Mouse (Mus musculus): ENCODE measurements around the gene St8sia1. TPM values are rescaled to one million over a fixed set of nuclear protein-coding genes. Genes with fewer than 3 reads are reported as not detected.

St8sia1 gene
- total and polyA plus RNA-seq, 3 experiments, result 0.01 TPM; not detected in 2

DNA sequence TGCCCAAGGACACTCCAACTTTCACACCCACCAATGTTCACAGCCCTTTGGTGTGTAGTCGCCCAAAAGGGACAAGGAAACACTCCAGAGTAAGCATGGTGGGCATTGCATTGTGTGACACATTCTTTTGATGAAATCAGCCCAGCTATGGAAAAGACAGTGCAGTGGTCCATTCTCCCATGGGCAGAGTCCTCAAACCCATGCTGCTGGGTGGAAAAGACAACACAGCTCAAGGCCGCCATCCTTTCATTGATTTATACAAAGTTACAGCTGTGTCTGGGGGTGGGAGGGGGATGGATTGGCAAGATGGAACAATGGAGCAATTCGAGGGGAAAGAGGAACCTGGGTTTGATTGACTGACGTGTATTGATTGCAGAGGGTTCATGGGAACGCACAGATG lies 151.3 kb downstream of the St8sia1 start:
- DNase-seq (ENCODE audit: low read depth, low spot score), result no peak
- Histone ChIP-seq H3K9ac (ENCODE audit: control insufficient read depth, low read depth, low read length, poor library complexity, severe bottlenecking) (no peak overlapping the region), H3K36me3 (ENCODE audit: control insufficient read depth in 1 of 2, insufficient read depth in 2 of 2, low read length in 2 of 2) (peaks cover 0 to 15% of the 10 kb centered on the region in 2 experiments; a peak in 2 of 4 replicates), H3K27ac (ENCODE audit: control insufficient read depth, low read depth, low read length) (no peak overlapping the region), H3K79me2 (ENCODE audit: control insufficient read depth, insufficient read depth, low read length, poor library complexity) (no peaks in the 10 kb centered on the region), H3K27me3 (ENCODE audit: control insufficient read depth in 1 of 2, insufficient read depth in 2 of 2, low read length in 2 of 2) (no peaks in the 10 kb centered on the region), H3K4me3 (ENCODE audit: control insufficient read depth in 1 of 2, insufficient read depth in 1 of 2, low read depth in 2 of 2, low read length in 2 of 2) (no peak overlapping the region), H3K4me1 (ENCODE audit: control insufficient read depth in 1 of 2, insufficient read depth in 2 of 2, low read length in 2 of 2) (peaks cover 4 to 25% of the 10 kb centered on the region in 2 experiments), H3K9me3 (replicated peaks; ENCODE audit: insufficient read depth, low read length) (no peaks in the 10 kb centered on the region)
- TF ChIP-seq MYB (IDR thresholded peaks at IDR 0.05; ENCODE audit: low read depth, low read length) (no peak), MAFK (IDR thresholded peaks at IDR 0.05; ENCODE audit: borderline replicate concordance, low read depth, low read length) (no peak), RCOR1 (IDR thresholded peaks at IDR 0.05; ENCODE audit: low read depth, low read length) (no peak), SMC3 (IDR thresholded peaks at IDR 0.05; ENCODE audit: low read depth, low read length) (no peak), GABPA (IDR thresholded peaks at IDR 0.05; ENCODE audit: low read depth, low read length) (no peak), EP300 (IDR thresholded peaks at IDR 0.05; ENCODE audit: low read depth in 1 of 2, low read length in 2 of 2) (no peak)

DNA sequence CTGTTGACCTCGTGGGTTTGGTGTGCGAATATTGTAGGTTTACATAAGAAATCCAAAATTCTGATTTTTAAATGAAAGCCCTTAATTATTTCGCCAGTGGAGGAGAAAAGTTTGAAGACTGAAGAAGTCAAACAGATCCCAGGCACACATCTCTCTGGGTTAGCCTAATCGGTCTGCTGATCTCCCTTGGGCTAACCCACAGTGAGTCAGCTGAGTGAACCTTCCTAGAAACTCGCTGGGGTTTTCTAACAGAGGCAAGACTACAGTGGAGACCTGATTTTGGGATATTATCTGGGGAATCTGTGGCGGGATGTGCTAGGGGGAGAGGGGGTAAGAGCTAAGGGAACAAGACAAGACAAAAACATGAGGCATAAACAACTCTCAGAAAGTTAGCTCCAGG lies 154.0 kb downstream of the St8sia1 start:
- Histone ChIP-seq H3K27ac (ENCODE audit: control insufficient read depth, low read depth, low read length) (peak overlapping the region; percentile 48; the same call in 1 of the 2 replicates), H3K79me2 (ENCODE audit: control insufficient read depth, insufficient read depth, low read length, poor library complexity) (no peaks in the 10 kb centered on the region), H3K9me3 (replicated peaks; ENCODE audit: insufficient read depth, low read length) (no peaks in the 10 kb centered on the region), H3K4me3 (ENCODE audit: control insufficient read depth in 1 of 2, insufficient read depth in 1 of 2, low read depth in 2 of 2, low read length in 2 of 2) (peak overlapping the region in 1 of 2 experiments; percentile 31; a peak in 1 of 4 replicates), H3K27me3 (ENCODE audit: control insufficient read depth in 1 of 2, insufficient read depth in 2 of 2, low read length in 2 of 2) (no peaks in the 10 kb centered on the region), H3K36me3 (ENCODE audit: control insufficient read depth in 1 of 2, insufficient read depth in 2 of 2, low read length in 2 of 2) (peaks cover 0 to 28% of the 10 kb centered on the region in 2 experiments; a peak in 2 of 4 replicates), H3K9ac (ENCODE audit: control insufficient read depth, low read depth, low read length, poor library complexity, severe bottlenecking) (no peak overlapping the region), H3K4me1 (ENCODE audit: control insufficient read depth in 1 of 2, insufficient read depth in 2 of 2, low read length in 2 of 2) (peaks cover 7 to 33% of the 10 kb centered on the region in 2 experiments)
- TF ChIP-seq ELF1 (IDR thresholded peaks at IDR 0.05; ENCODE audit: low read depth, low read length) (no peak), SIN3A (IDR thresholded peaks at IDR 0.05; ENCODE audit: low read length) (peak; percentile 21; the same call in 1 of the 2 replicates), POLR2A (IDR thresholded peaks at IDR 0.05; ENCODE audit: control insufficient read depth in 1 of 2, insufficient read depth in 1 of 2, low read depth in 1 of 2, low read length in 2 of 2, poor library complexity in 1 of 2) (no peak), ETS1 (IDR thresholded peaks at IDR 0.05; ENCODE audit: low read depth, low read length) (peak; percentile 78), GATA1 (IDR thresholded peaks at IDR 0.05; ENCODE audit: low read depth, low read length) (peak; percentile 90), RCOR1 (IDR thresholded peaks at IDR 0.05; ENCODE audit: low read depth, low read length) (peak; percentile 80; the same call in 1 of the 2 replicates), MYC (IDR thresholded peaks at IDR 0.05; ENCODE audit: low read depth, low read length) (0 out of 2 replicates have a peak, but pooled peaks have one; percentile 32), EP300 (IDR thresholded peaks at IDR 0.05; ENCODE audit: low read depth in 1 of 2, low read length in 2 of 2) (peak; percentile 20 to 55; a peak in 2 of 4 replicates)
- DNase-seq (ENCODE audit: low read depth, low spot score), result peak; percentile 61

DNA sequence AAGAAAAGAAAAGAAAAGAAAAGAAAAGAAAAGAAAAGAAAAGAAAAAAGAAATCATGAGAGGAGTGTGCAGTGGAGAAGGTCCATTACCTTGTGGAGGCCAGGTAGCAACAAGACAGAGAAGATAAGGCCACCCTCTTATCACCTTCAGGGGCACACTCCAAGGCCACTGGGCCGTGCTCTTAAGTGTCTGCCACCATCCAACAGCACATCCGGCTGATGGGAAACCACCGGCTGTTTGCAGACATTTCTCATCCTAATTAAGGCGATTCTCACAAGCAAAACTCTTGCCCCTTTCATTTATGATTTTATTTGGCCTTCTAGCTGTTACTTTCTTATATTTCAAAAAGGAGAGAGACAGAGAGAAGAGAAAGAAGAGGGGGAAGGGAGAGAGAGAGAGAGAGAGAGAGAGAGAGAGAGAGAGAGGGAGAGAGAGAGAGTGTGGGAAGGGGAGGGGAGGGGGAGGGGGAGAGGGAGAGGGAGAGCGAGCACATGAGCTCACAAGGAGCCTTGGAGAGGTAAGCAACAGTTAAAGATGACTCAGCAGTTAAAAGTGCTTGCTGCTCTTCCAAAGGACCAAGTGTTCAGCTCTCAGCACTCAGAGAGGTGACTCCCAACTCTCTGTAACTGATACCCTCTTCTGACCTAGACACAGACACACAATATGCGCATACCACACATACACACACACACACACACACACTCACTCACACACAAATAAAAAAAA lies 154.7 kb downstream of the St8sia1 start:
- Histone ChIP-seq H3K27me3 (ENCODE audit: control insufficient read depth in 1 of 2, insufficient read depth in 2 of 2, low read length in 2 of 2) (no peaks in the 10 kb centered on the region), H3K4me1 (ENCODE audit: control insufficient read depth in 1 of 2, insufficient read depth in 2 of 2, low read length in 2 of 2) (peaks cover 7 to 35% of the 10 kb centered on the region in 2 experiments), H3K79me2 (ENCODE audit: control insufficient read depth, insufficient read depth, low read length, poor library complexity) (no peaks in the 10 kb centered on the region), H3K36me3 (ENCODE audit: control insufficient read depth in 1 of 2, insufficient read depth in 2 of 2, low read length in 2 of 2) (peaks cover 0 to 30% of the 10 kb centered on the region in 2 experiments; a peak in 2 of 4 replicates), H3K27ac (ENCODE audit: control insufficient read depth, low read depth, low read length) (no peak overlapping the region; the same call in 1 of the 2 replicates), H3K4me3 (ENCODE audit: control insufficient read depth in 1 of 2, insufficient read depth in 1 of 2, low read depth in 2 of 2, low read length in 2 of 2) (peak overlapping the region; percentile 17 to 40; a peak in 3 of 4 replicates), H3K9ac (ENCODE audit: control insufficient read depth, low read depth, low read length, poor library complexity, severe bottlenecking) (peak overlapping the region; percentile 22; the same call in 1 of the 2 replicates), H3K9me3 (replicated peaks; ENCODE audit: insufficient read depth, low read length) (no peaks in the 10 kb centered on the region)
- peak; percentile 76; the same call in 1 of the 2 replicates for TF ChIP-seq MAFK (IDR thresholded peaks at IDR 0.05; ENCODE audit: borderline replicate concordance, low read depth, low read length)
- TF ChIP-seq CTCF (IDR thresholded peaks at IDR 0.05 in 2 of 3, conservative IDR thresholded peaks at IDR 0.05 in 1 of 3; ENCODE audit: control insufficient read depth in 1 of 3, insufficient read depth in 1 of 3, low read depth in 2 of 3, low read length in 3 of 3, poor library complexity in 1 of 3, severe bottlenecking in 1 of 3), result no peak
- TF ChIP-seq NRF1 (IDR thresholded peaks at IDR 0.05; ENCODE audit: insufficient read depth, low read depth, low read length, poor library complexity, severe bottlenecking), result no peak
- TF ChIP-seq ETS1 (IDR thresholded peaks at IDR 0.05; ENCODE audit: low read depth, low read length), result 0 out of 2 replicates have a peak, but pooled peaks have one; percentile 27
- peak; percentile 36; the same call in 1 of the 2 replicates for TF ChIP-seq GATA1 (IDR thresholded peaks at IDR 0.05; ENCODE audit: low read depth, low read length)
- TF ChIP-seq NELFE (IDR thresholded peaks at IDR 0.05; ENCODE audit: low read depth, low read length), result no peak
- peak; percentile 62 for DNase-seq (ENCODE audit: low read depth, low spot score)
